Mouse (Mus musculus) neural tube, embryonic 15.5 days (tissue): ENCODE results near the gene Dvl1. TPM values are rescaled to one million over a fixed set of nuclear protein-coding genes. Genes with fewer than 3 reads are reported as not detected.

Experiments
- ATAC-seq: fragments of 200-750 bp; cut with Nextera tagmentation; 2 replicates; pipeline ENCODE4 v1.8.0; 2017; ENCODE audit warnings: mild to moderate bottlenecking, moderate TSS enrichment, moderate library complexity; ENCODE audit not compliant: low FRiP score
- H3K27ac ChIP-seq: fragments of 300-500 bp; sonication (generic); replicated peaks from 2 replicates; pipeline ENCODE4 v1.5.1; 2015; ENCODE audit warnings: mild to moderate bottlenecking, inconsistent platforms
- H3K27me3 ChIP-seq: fragments of 300-500 bp; sonication (generic); replicated peaks from 2 replicates; pipeline ENCODE4 v1.6.1; 2015; ENCODE audit warnings: inconsistent platforms
- H3K36me3 ChIP-seq: fragments of 300-500 bp; sonication (generic); 2 replicates; pipeline ENCODE4 v1.6.1; 2015; ENCODE audit warnings: inconsistent platforms
- H3K4me1 ChIP-seq: fragments of 300-500 bp; sonication (generic); 2 replicates; pipeline ENCODE4 v1.6.1; 2015; ENCODE audit warnings: inconsistent platforms
- H3K4me2 ChIP-seq: fragments of 300-500 bp; sonication (generic); 2 replicates; pipeline ENCODE4 v1.6.1; 2015; ENCODE audit warnings: inconsistent platforms, mild to moderate bottlenecking, moderate library complexity
- H3K4me3 ChIP-seq: fragments of 300-500 bp; sonication (generic); replicated peaks from 2 replicates; pipeline ENCODE4 v1.5.1; 2015; ENCODE audit warnings: mild to moderate bottlenecking, inconsistent platforms
- H3K9ac ChIP-seq: fragments of 300-500 bp; sonication (generic); replicated peaks from 2 replicates; pipeline ENCODE4 v1.6.1; 2015; ENCODE audit warnings: mild to moderate bottlenecking, inconsistent platforms
- H3K9me3 ChIP-seq: fragments of 300-500 bp; sonication (generic); replicated peaks from 2 replicates; pipeline ENCODE4 v1.6.1; 2016; ENCODE audit warnings: inconsistent platforms
- WGBS: fragments of 180-500 bp; shearing (Covaris S2); methylation state at CpG from one replicate; pipeline ENCODE4 v1.1.7; 2015; ENCODE audit warnings: mixed read lengths; 5-methylcytosine and 5-hydroxymethylcytosine counted together
- polyA plus RNA-seq: library from polyadenylated mRNA; unstranded; fragments of >200 nt; fragmentation: Nextera tagmentation; extraction: Ambion mirVana; gene quantifications from 2 replicates; pipeline ENCODE4 v1.2.1, GENCODE M21; 2015

Dvl1 gene
- polyA plus RNA-seq, 1 experiment from 2014 or later, result 28.6 TPM

DNA sequence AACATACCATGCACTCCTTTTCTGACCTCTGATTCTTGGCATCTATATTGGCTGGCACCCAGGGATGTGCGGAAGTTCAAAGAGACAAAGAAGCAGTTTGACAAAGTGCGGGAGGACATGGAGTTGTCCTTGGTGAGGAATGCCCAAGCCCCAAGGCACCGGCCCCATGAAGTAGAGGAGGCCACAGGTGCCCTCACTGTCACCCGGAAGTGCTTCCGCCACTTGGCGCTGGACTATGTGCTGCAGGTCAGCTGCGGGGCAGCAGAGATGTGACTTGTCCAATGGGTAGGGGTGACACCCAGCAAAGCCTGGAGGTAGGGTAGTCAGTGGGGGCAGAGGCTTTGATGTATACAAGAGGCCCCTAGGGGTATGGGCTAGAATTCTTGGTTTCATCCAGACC, 52.2 kb downstream of the Dvl1 start:
- peaks cover 18% of the 10 kb centered on the region for H3K4me1 ChIP-seq
- H3K27ac ChIP-seq, result no peak overlapping the region
- no peak overlapping the region for H3K4me3 ChIP-seq
- peaks cover 77% of the 10 kb centered on the region for H3K36me3 ChIP-seq
- no peak overlapping the region for H3K9ac ChIP-seq
- no peaks in the 10 kb centered on the region for H3K9me3 ChIP-seq
- ATAC-seq, result no peak
- no peak overlapping the region for H3K4me2 ChIP-seq
- WGBS, result 96% methylated on average over 7 of the region's 7 CpGs
- no peaks in the 10 kb centered on the region for H3K27me3 ChIP-seq

DNA sequence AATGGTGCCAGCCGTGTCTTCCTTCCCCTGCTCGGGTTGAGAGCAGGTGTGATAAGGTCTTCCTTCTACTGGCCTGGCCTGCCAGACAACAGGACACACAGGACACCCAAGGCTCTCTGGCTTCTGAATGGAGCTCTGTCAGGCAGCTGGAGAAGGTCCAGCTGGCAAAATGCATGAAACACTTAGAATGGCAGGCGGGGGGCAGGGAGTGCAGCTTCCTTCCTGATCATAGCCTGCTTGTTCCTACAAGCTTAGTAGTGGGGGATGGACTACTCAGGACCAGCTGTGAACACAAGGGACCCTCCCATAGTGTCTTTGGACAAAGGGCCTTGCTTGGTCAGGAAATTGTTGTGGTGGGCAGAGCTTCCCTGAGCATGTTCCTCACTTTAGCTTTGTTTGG, 54.0 kb downstream of the Dvl1 start:
- no peak overlapping the region for H3K4me2 ChIP-seq
- H3K27ac ChIP-seq, result 0 out of 2 replicates have a peak overlapping the region, but pooled peaks have one; percentile 9
- no peaks in the 10 kb centered on the region for H3K9me3 ChIP-seq
- peaks cover 93% of the 10 kb centered on the region for H3K36me3 ChIP-seq
- H3K4me3 ChIP-seq, result no peak overlapping the region
- no peak overlapping the region for H3K9ac ChIP-seq
- 75% methylated on average over 3 of the region's 3 CpGs for WGBS
- no peaks in the 10 kb centered on the region for H3K27me3 ChIP-seq
- no peaks in the 10 kb centered on the region for H3K4me1 ChIP-seq
- ATAC-seq, result 0 out of 2 replicates have a peak, but pooled peaks have one; percentile 25

DNA sequence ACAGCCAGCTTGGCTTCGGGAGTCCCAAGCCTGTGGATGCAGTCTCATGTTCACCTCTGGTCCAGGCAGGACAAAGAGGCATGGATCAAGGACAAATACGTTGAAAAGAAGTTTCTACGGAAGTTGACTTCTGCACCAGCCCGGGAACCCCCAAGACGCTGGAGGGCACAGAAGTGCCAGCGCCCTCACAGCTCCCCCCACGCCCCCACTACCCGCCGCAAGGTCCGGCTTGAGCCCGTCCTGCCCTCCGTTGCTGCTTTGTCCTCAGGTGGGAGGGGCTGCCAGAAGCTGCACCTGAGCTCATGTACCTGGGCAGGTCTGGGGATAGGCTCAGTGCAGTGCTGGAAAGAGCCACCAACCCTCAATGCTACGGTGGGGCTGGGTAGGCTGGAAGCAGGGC, 56.0 kb downstream of the Dvl1 start:
- 94% methylated on average over 13 of the region's 13 CpGs for WGBS
- Histone ChIP-seq H3K4me1 (no peaks in the 10 kb centered on the region), H3K9me3 (no peaks in the 10 kb centered on the region), H3K27ac (no peak overlapping the region), H3K4me3 (no peak overlapping the region), H3K27me3 (no peaks in the 10 kb centered on the region), H3K36me3 (peaks cover 99% of the 10 kb centered on the region), H3K4me2 (no peak overlapping the region), H3K9ac (no peak overlapping the region)
- ATAC-seq, result no peak

DNA sequence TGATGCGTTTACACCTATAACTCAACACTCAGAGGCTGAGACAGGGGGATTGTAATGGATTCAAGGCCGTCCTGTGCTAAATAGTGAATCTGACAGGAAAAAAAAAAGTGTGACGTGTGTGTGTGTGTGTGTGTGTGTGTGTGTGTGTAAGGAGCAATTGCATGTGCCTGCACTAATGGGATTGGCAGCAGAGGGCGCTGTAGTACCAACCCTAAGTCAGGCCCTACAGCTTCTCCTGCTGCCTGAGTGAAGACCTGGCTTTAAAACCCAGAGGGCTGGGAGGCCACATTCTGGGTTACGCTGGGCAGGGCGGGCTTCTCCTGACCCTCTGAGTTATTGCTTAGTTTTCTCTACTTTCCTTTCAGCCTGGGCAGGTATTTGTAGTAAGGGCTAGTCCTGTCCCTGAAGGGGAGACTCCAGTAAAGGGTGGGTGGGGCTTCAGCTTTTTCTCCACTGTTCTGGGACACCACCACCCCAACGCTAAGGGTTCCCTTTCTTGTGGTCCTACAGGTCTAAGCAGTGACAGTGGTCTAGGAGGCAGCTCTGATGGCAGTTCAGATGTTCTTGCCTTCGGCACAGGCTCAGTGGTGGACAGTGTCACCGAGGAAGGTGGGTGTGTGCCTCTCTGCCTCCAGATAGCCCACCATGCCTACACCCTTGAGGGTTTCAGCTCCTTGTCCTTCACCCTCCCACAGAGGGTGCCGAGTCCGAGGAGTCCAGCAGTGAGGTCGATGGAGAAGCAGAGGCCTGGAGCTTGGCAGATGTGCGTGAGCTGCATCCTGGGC, 57.3 kb downstream of the Dvl1 start:
- Histone ChIP-seq H3K27ac (no peak overlapping the region), H3K36me3 (peaks cover 87% of the 10 kb centered on the region), H3K4me2 (no peak overlapping the region), H3K4me3 (no peak overlapping the region), H3K27me3 (no peaks in the 10 kb centered on the region), H3K9me3 (no peaks in the 10 kb centered on the region), H3K9ac (no peak overlapping the region), H3K4me1 (no peaks in the 10 kb centered on the region)
- ATAC-seq, result no peak; the same call in 1 of the 2 replicates
- 93% methylated on average over 13 of the region's 13 CpGs for WGBS

DNA sequence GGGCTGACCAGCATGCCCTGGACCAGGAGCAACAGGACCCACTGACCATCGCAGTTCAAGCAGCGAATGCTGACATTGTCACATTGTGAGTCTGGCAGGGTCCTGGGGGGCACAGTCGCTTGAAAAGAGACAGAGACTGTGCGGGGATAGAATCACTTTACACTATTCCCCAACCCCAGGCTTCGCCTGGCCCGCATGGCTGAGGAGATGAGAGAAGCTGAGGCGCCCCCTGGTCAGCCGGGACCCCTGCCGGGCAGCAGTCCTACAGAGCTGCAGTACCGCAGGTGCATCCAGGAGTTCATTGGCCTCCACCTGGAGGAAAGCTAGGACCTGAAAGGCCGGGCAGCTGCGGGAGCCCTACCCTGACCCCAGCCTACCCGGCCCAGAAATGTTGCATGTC, 58.4 kb downstream of the Dvl1 start:
- Histone ChIP-seq H3K9me3 (no peaks in the 10 kb centered on the region), H3K27me3 (no peaks in the 10 kb centered on the region), H3K4me3 (no peak overlapping the region), H3K9ac (no peak overlapping the region), H3K4me2 (no peak overlapping the region), H3K36me3 (peaks cover 76% of the 10 kb centered on the region), H3K4me1 (no peaks in the 10 kb centered on the region), H3K27ac (no peak overlapping the region)
- WGBS, result 86% methylated on average over 13 of the region's 13 CpGs
- no peak for ATAC-seq

- Histone ChIP-seq H3K4me2 (no peak overlapping the region), H3K36me3 (peaks cover 71% of the 10 kb centered on the region), H3K9ac (no peak overlapping the region), H3K27me3 (no peaks in the 10 kb centered on the region), H3K4me1 (no peaks in the 10 kb centered on the region), H3K27ac (no peak overlapping the region), H3K9me3 (no peaks in the 10 kb centered on the region), H3K4me3 (no peak overlapping the region)
- WGBS, result 87% methylated on average over 9 of the region's 9 CpGs
- ATAC-seq, result no peak
Measured at GRCm38 (mm10) chr4:155906125-155906524, 58.9 kb downstream of the Dvl1 start.

DNA sequence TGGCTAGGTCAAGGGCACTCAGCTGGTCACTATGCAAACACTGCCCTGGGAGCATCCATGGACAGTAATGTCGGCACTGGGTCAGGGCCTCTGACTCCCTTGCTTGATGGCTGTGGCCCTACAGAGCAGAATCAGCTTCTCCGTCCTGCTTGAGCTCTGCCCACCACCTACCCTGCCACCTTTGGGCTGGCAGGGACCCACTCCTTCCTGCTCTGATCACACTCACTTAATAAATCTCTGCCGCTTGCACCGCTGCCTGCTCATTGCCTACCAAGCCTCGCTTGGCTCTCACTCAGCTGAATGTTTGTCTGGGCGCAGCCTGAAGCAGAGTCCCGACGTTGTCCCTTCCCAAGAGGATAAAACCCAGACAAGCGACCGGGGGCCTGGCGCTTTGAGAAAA, 59.8 kb downstream of the Dvl1 start:
- Histone ChIP-seq H3K27me3 (no peaks in the 10 kb centered on the region), H3K9me3 (no peaks in the 10 kb centered on the region), H3K4me1 (no peaks in the 10 kb centered on the region), H3K27ac (no peak overlapping the region), H3K36me3 (peaks cover 62% of the 10 kb centered on the region), H3K4me3 (no peak overlapping the region), H3K9ac (no peak overlapping the region), H3K4me2 (no peak overlapping the region)
- 85% methylated on average over 11 of the region's 11 CpGs for WGBS
- ATAC-seq, result no peak

- no peak for ATAC-seq
- H3K4me1 ChIP-seq, result no peaks in the 10 kb centered on the region
- WGBS, result 75% methylated on average over 7 of the region's 7 CpGs
Measured at GRCm38 (mm10) chr4:155908281-155908680, 61.1 kb downstream of the Dvl1 start.

DNA sequence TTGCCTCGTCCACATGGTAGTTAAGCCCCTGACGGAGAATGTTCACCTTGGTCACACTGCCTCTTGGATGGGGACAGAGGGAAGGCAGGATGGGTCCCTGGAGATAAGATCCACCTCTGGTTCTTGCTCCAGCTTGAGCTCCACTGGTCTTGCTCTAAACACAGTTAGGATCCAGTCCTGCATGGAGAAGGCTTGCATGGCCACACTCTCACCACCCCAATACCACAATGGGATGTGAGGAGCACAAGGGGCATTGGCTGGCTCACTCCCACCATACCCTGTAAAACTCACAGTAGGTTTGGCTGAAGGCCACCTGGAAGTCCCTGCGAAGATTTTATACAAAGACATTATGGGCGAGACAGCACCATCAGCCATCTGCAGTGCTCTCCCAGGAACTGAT, 61.5 kb downstream of the Dvl1 start:
- ATAC-seq, result no peak
- WGBS, result 92% methylated on average over 4 of the region's 4 CpGs
- no peaks in the 10 kb centered on the region for H3K4me1 ChIP-seq

More at GRCm38 (mm10) chr4:155908281-155908680, 61.1 kb downstream of the Dvl1 start:
- Histone ChIP-seq H3K4me2 (no peak overlapping the region), H3K9ac (no peak overlapping the region), H3K27me3 (no peaks in the 10 kb centered on the region), H3K9me3 (no peaks in the 10 kb centered on the region), H3K27ac (no peak overlapping the region), H3K4me3 (no peak overlapping the region), H3K36me3 (peaks cover 49% of the 10 kb centered on the region)

More for the DNA sequence above, 61.5 kb downstream of the Dvl1 start:
- H3K9ac ChIP-seq, result no peak overlapping the region
- H3K36me3 ChIP-seq, result peaks cover 45% of the 10 kb centered on the region
- H3K27me3 ChIP-seq, result no peaks in the 10 kb centered on the region
- H3K4me3 ChIP-seq, result no peak overlapping the region
- H3K27ac ChIP-seq, result no peak overlapping the region
- no peaks in the 10 kb centered on the region for H3K9me3 ChIP-seq
- H3K4me2 ChIP-seq, result no peak overlapping the region

Other genes with a start within 250 kb of the Dvl1 start
- gene Slc35e2, start 246.0 kb upstream of the Dvl1 start, polyA plus RNA-seq, result 14.1 and 14.4 TPM in 2 replicates
- 52.7 and 53.4 TPM in 2 replicates for gene Cdk11b, start 222.5 kb upstream of the Dvl1 start, polyA plus RNA-seq
- gene Gm10563, start 202.0 kb upstream of the Dvl1 start, polyA plus RNA-seq, result not detected in 2 replicates
- 6.5 and 10.5 TPM in 2 replicates for gene Mmp23, start 194.0 kb upstream of the Dvl1 start, polyA plus RNA-seq
- 48.6 and 54.7 TPM in 2 replicates for gene Mib2, start 178.2 kb upstream of the Dvl1 start, polyA plus RNA-seq
- 18.9 and 25.0 TPM in 2 replicates for gene Fndc10, start 153.1 kb upstream of the Dvl1 start, polyA plus RNA-seq
- gene Ssu72, start 142.6 kb upstream of the Dvl1 start, polyA plus RNA-seq, result 165 and 171 TPM in 2 replicates
- gene Tmem240, start 112.6 kb upstream of the Dvl1 start, polyA plus RNA-seq, result 23.7 and 28.3 TPM in 2 replicates
- gene Atad3a, start 86.3 kb upstream of the Dvl1 start, polyA plus RNA-seq, result 90.0 and 96.6 TPM in 2 replicates
- gene Vwa1, start 72.7 kb upstream of the Dvl1 start, polyA plus RNA-seq, result 30.0 and 31.9 TPM in 2 replicates
- 0.78 and 1.2 TPM in 2 replicates for gene Tmem88b, start 61.5 kb upstream of the Dvl1 start, polyA plus RNA-seq
- 0.27 TPM in 1 of 2 replicates, not detected in the other for gene Ankrd65, start 57.0 kb upstream of the Dvl1 start, polyA plus RNA-seq
- 259 and 285 TPM in 2 replicates for gene Mrpl20, start 44.5 kb upstream of the Dvl1 start, polyA plus RNA-seq
- 137 and 139 TPM in 2 replicates for gene Ccnl2, start 34.9 kb upstream of the Dvl1 start, polyA plus RNA-seq
- gene Aurkaip1, start 16.1 kb upstream of the Dvl1 start, polyA plus RNA-seq, result 147 and 152 TPM in 2 replicates
- gene Mxra8, start 7.7 kb upstream of the Dvl1 start, polyA plus RNA-seq, result 28.3 and 35.4 TPM in 2 replicates
- 0.36 and 0.46 TPM in 2 replicates for gene Tas1r3, start 16.0 kb downstream of the Dvl1 start, polyA plus RNA-seq
- 28.0 and 29.0 TPM in 2 replicates for gene Cptp, start 22.0 kb downstream of the Dvl1 start, polyA plus RNA-seq
- gene Ints11, start 22.1 kb downstream of the Dvl1 start, polyA plus RNA-seq, result 66.9 and 73.4 TPM in 2 replicates
- gene Pusl1, start 44.4 kb downstream of the Dvl1 start, polyA plus RNA-seq, result 58.5 and 62.7 TPM in 2 replicates
- gene Acap3, start 44.4 kb downstream of the Dvl1 start, polyA plus RNA-seq, result 57.7 and 70.3 TPM in 2 replicates
- 100 and 104 TPM in 2 replicates for gene Ube2j2, start 96.4 kb downstream of the Dvl1 start, polyA plus RNA-seq
- 15.3 and 17.2 TPM in 2 replicates for gene C1qtnf12, start 114.9 kb downstream of the Dvl1 start, polyA plus RNA-seq
- gene B3galt6, start 145.2 kb downstream of the Dvl1 start, polyA plus RNA-seq, result 31.9 and 35.6 TPM in 2 replicates
- 118 and 137 TPM in 2 replicates for gene Sdf4, start 145.5 kb downstream of the Dvl1 start, polyA plus RNA-seq
- gene Tnfrsf4, start 166.4 kb downstream of the Dvl1 start, polyA plus RNA-seq, result 0.19 and 0.89 TPM in 2 replicates
- gene Tnfrsf18, start 178.8 kb downstream of the Dvl1 start, polyA plus RNA-seq, result 1.8 and 3.3 TPM in 2 replicates
- gene Ttll10, start 212.0 kb downstream of the Dvl1 start, polyA plus RNA-seq, result 0.64 TPM in 1 of 2 replicates, not detected in the other